Mouse (Mus musculus): ENCODE results near the gene Atp2c1.

The Atp2c1 gene

DNA sequence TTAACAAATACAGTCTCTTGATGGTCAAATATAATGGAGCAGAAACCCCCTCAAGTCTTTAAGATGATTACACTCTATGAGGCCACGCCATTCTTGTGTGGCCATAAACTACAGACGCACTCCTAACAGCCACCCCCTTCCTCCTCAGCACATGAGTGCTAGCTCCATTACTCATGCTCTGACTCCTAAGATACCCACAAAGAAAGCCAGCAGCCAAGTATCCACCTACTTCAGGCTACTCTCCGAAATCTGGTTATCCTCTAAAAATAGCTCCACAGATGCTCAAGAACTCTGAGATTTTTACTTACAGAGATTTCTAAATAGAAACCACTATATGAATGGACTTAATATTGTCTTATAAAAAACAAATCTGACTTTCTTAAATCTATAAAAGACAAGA, 34.4 kb downstream of the Atp2c1 start:
- in situ Hi-C loops (cut with MboI; ENCODE audit: low sequenced_read_pairs): no loop called here

DNA sequence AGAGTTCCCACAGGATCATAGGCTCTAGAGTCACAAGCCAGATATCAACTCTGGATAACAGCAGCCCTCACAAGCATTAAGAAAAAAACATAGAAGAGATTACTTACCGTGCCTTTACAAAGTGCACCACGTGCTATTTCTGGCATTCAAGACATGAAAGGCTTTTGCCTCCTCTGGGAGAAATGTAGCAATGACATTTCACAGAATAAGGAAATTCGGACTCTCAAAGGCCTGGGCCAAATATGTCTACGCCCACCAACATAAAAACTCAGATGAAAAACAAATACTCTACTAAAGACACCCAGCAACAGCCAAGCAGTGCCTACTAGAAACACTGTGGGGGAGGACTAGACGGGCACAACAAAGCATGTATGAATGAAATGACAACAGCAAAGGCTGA, 38.8 kb downstream of the Atp2c1 start:
- in situ Hi-C loops (cut with MboI; ENCODE audit: low sequenced_read_pairs): no loop called here

DNA sequence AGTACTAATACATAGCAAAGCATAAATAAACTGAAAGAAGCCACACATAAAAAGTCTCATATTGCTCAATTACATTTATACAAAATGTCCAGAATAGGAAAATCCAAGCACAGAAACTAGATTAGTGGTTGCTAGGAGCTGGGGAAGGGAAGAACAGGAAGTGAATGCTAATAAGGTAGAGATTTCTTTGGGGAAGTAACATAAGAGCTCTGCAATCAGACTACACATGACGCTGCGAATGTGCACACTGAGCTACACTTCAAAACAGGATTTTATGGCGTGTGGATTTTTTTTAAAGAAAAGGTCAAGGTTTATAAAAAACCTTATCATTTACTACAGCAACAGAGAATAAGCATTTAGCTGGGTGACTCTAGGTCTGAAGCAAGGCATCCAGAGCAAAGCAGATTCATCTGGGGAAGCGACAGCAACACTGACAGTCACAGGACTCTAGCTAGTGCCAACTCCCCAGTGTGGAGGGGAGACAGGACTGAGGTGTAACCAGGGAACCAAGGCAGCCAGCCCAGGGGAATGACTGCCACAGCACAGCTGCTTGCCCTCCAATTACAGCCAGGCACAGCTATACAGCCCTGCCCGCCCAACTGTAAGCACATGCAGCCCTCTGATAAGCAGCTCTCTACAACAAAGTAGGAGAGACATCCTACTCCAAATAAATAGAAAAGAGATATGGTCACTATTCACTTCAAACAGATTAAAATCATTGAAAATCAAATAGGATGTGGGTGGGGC, 42.6 kb downstream of the Atp2c1 start:
- in situ Hi-C loops (cut with MboI; ENCODE audit: low sequenced_read_pairs): no loop called here

DNA sequence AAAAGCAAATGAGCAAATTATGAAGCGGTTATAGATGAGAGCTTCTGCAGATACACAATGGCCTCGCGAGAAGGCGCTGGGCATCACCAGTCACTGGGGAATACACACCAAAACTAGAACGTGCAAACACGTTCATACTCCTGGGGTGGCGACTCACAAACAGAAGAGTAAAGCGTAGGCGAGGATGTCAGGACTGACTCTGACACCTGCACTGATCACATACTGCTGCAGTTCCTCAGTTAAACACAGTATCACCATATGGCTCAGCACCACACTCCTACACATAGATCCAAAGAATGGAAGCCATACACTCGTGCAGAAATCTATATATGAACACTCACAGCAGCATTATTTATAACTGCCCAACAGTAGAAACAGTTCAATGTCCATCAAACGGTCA, 43.2 kb downstream of the Atp2c1 start:
- in situ Hi-C loops (cut with MboI; ENCODE audit: low sequenced_read_pairs): no loop called here

DNA sequence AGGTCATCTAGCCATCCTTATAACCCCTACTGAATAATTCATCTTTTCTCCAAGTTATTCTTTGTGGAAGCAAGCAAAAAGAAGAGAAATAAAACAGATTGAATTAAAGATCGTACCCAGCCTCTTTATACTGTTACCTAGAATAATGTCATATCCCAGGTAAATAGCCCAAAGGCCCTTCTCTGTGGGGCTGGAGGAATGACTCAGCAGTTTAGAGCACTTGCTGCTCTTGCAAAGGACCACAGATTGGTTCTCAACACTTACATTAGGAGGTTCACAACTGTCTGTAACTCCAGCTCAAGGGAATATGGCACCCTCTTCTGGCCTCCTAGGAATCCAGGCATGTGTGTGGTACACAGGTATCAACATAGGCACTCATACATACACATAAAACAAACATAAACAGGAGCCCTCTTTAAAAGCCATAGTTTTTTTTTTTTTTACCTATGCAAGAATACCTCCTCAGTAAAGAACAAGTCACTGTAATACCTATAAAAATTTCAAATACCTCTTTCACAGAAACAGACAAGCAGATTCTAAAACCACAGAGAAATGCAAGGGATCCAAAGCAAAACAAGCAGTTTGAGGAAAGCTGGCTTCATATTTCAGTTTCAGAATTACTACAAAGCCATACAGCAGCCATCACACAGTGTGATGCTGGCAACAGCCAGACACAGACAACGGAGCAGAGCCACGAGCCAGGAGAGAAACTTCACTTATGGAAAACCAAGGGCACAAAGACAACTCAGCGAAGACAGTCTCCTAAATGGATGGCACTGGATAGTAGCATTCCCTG, 44.2 kb downstream of the Atp2c1 start:
- in situ Hi-C loops (cut with MboI; ENCODE audit: low sequenced_read_pairs): no loop called here

DNA sequence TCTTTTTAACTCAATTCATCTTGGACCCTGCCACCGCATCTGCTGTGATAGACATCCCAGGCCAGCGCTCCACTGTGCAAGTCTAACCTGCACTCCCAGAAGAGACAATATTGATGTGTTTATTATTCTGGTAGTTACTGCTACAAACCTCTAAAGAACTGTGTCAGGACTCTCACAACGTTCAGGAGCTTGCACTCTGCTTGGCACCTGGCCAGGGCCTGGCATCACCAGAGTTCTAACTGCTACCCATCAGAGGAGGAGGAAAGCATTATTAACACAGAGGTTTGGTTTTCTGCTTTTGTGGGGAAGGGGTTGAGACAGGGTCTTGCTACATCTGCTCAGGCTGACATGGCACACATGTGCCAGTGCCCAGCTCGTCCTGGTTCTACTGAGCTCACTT, 45.0 kb downstream of the Atp2c1 start:
- in situ Hi-C loops (cut with MboI; ENCODE audit: low sequenced_read_pairs): no loop called here

GRCm38 (mm10) chr9:105476134-105476533, 51.0 kb downstream of the Atp2c1 start:
- in situ Hi-C loops (cut with MboI; ENCODE audit: low sequenced_read_pairs): no loop called here

DNA sequence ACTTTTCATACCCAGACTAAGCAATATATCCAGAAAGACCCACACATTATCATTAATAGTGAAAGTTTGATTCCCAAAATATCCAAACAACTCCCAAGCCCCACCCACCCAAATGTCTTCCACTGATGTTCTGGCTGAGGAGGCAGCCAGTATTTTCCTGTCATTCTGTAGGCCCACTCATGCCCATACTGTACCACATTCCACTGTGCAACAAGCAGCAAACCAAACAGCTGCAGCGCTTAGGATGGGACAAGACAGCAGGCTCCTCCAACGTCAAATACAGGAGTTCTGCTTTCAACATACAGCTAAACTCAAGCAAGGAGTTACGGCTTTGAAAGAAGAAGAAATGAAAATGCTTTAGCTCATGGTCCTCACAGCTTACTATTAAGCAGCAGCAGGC, 52.2 kb downstream of the Atp2c1 start:
- in situ Hi-C loops (cut with MboI; ENCODE audit: low sequenced_read_pairs): no loop called here

GRCm38 (mm10) chr9:105467787-105468186, 59.3 kb downstream of the Atp2c1 start:
- in situ Hi-C loops (cut with MboI; ENCODE audit: low sequenced_read_pairs): no loop called here

GRCm38 (mm10) chr9:105461496-105461895, 65.6 kb downstream of the Atp2c1 start:
- in situ Hi-C loops (cut with MboI; ENCODE audit: low sequenced_read_pairs): no loop called here

GRCm38 (mm10) chr9:105459032-105459431, 68.1 kb downstream of the Atp2c1 start:
- in situ Hi-C loops (cut with MboI; ENCODE audit: low sequenced_read_pairs): no loop called here

GRCm38 (mm10) chr9:105408549-105408948, 118.6 kb downstream of the Atp2c1 start:
- in situ Hi-C loops (cut with MboI; ENCODE audit: low sequenced_read_pairs): no loop called here

DNA sequence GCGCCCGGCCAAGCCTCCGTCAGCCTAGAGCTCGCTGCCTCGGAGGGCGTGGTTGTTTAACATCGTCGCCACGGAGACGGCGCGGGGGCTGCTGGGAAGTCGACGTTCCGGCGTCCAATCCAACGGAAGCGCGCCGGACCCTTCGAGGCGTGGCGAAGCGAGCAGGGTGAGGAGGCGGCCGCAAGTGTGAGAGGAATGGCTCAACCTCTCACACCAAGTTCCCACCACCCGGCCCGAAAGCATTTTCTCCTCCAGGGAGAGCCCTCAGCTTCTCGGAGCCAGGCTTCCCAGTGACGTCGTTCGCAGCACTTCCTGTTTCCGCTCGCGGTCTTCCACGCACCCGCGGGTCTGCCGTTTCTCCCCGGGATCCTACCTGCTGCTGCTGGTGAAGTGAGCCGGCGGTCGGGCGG, 131.9 kb downstream of the Atp2c1 start, which contains the start of the genes Aste1 and Nek11:
Gene Aste1, plus strand, starts transcription at position 175 of the 410 bp plus-strand sequence.
Gene Nek11, minus strand, starts transcription at position 307 of the 410 bp plus-strand sequence.
- in situ Hi-C loops (cut with MboI; ENCODE audit: low sequenced_read_pairs): loop anchor here (25.0 kb wide), 2 partner anchors 333 to 808 kb away; partner anchors contain the start of gene Mrpl3

DNA sequence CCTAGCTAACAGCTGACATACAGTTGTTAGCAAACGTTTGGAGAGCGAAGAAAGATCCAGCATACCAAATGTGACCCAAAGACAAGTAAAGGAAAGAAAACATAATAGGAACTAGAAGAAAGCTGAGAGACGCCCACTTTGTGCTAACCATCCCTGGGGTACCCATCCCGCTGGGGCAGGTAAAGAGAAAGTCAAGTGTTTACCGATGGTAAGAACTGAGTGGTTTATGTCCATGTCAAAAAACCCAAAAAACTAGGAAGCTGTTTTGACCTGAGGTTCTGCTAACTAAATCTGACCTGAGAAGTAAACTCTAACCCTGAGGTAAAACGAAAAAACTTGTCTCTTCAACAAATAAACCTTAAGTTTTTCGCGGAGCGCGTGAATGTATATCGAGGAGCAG, 132.4 kb downstream of the Atp2c1 start:
- in situ Hi-C loops (cut with MboI; ENCODE audit: low sequenced_read_pairs): loop anchor here (25.0 kb wide), 2 partner anchors 332 to 807 kb away; partner anchors contain the start of gene Mrpl3

- in situ Hi-C loops (cut with MboI; ENCODE audit: low sequenced_read_pairs): loop anchor here (25.0 kb wide), 2 partner anchors 328 to 803 kb away; partner anchors contain the start of gene Mrpl3
These were observed 136.5 kb downstream of the Atp2c1 start for GRCm38 (mm10) chr9:105390616-105391015.

GRCm38 (mm10) chr9:105389289-105389688, 137.8 kb downstream of the Atp2c1 start:
- in situ Hi-C loops (cut with MboI; ENCODE audit: low sequenced_read_pairs): loop anchor here (25.0 kb wide), 2 partner anchors 327 to 802 kb away; partner anchors contain the start of gene Mrpl3

DNA sequence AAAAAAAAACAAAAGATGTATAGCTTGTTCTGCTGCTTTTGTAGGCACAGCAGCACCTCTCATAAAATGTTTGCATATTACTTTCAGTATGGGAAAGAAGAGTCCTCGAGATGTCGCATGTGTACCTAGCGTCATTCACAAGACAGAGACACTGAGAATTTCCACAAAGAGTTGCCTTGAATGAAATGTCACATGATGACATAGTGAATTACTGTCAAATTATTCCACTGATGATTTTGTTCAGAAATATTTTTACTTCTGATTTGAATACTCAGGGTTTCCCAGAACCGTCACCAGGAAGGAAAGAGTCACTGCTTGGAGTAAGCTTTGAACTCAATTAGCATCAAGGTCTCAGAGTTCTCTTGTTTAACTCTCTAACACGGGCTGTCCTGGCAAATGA, 139.7 kb downstream of the Atp2c1 start:
- in situ Hi-C loops (cut with MboI; ENCODE audit: low sequenced_read_pairs): loop anchor here (25.0 kb wide), 2 partner anchors 325 to 800 kb away; partner anchors contain the start of gene Mrpl3

GRCm38 (mm10) chr9:105379533-105380145, 147.5 kb downstream of the Atp2c1 start:
- in situ Hi-C loops (cut with MboI; ENCODE audit: low sequenced_read_pairs): loop anchor here (25.0 kb wide), 2 partner anchors 317 to 792 kb away; partner anchors contain the start of gene Mrpl3

- in situ Hi-C loops (cut with MboI; ENCODE audit: low sequenced_read_pairs): loop anchor here (25.0 kb wide), 2 partner anchors 315 to 790 kb away; partner anchors contain the start of gene Mrpl3
These were observed 149.5 kb downstream of the Atp2c1 start for GRCm38 (mm10) chr9:105377622-105378021.

- in situ Hi-C loops (cut with MboI; ENCODE audit: low sequenced_read_pairs): loop anchor here (25.0 kb wide), 2 partner anchors 315 to 790 kb away; partner anchors contain the start of gene Mrpl3
These were observed 150.1 kb downstream of the Atp2c1 start for GRCm38 (mm10) chr9:105376954-105377530.
